Mouse (Mus musculus) ES-Bruce4 (cell line): ENCODE data around the gene Ifna6.
"Not testable (repeated sequence)": the region's sequence is repeated elsewhere in the genome, so short reads cannot be mapped to it uniquely, and the experiment has no call there.

Experiments
- CTCF ChIP-seq: IDR thresholded peaks from one replicate; pipeline ENCODE4 v1.8.1; 2011; ENCODE audit warnings: low read depth, low read length
- EP300 ChIP-seq: IDR thresholded peaks from 2 replicates; pipeline ENCODE4 v1.6.1; 2011; ENCODE audit warnings: low read depth, low read length; ENCODE audit not compliant: insufficient read depth
- POLR2A ChIP-seq: IDR thresholded peaks from one replicate; pipeline ENCODE4 v1.8.1; 2011; ENCODE audit warnings: low read length; ENCODE audit not compliant: insufficient read depth

GRCm38 (mm10) chr4:88835225-88835624, 8.0 kb downstream of the Ifna6 start, which contains the start of gene Ifna5:
- TF ChIP-seq POLR2A, EP300, CTCF: not testable (repeated sequence)
